In the genomic region with DNA sequence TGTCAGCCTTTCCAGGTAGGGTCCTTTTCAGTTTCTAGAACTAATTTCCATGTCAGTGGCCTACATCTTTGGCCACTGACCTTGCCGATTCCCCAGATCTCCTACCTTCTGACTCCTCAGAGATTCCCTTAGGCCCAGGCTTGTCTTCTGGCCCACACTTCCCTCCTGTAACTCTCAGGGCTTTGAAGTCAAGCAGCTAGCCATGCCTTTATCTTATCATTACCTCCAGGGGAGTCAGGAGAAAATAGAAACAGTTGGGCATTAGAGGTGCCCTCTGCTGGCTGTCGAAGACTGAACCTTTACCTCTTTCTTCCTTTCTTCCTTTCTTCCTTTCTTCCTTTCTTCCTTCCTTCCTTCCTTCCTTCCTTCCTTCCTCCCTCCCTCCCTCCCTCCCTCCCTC, we compare ENCODE assay signal across 11 mouse cellular contexts. TPM values are rescaled to one million over a fixed set of nuclear protein-coding genes. Genes with fewer than 3 reads are reported as not detected.
DNase-seq lines count a peak whose midpoint lies in the region; ATAC-seq and TF ChIP-seq lines count a peak whose summit lies in the region.
"Had no signal": no experiment of that assay in that cellular context is flagged by ENCODE, and none has a peak within 500 bp of the region (broad histone marks: within the 10 kb centered on the region; RNA-seq: fewer than 3 reads in every experiment).

No protein-coding gene starts in this region.

- H3K36me3 ChIP-seq in forebrain, postnatal 0 days (ENCODE audit: insufficient read depth), result no peaks in the 10 kb centered on the region
- no peaks in the 10 kb centered on the region for H3K36me3 ChIP-seq in forebrain, embryonic 13.5 days (ENCODE audit: poor library complexity, severe bottlenecking)
- no peaks in the 10 kb centered on the region for H3K36me3 ChIP-seq in stomach, postnatal 0 days (ENCODE audit: control insufficient read depth, insufficient read depth, low read length)
- H3K36me3 ChIP-seq: limb, embryonic 15.5 days had no signal

- no peaks in the 10 kb centered on the region for H3K9me3 ChIP-seq in forebrain, postnatal 0 days (ENCODE audit: low read length)
- H3K9me3 ChIP-seq in forebrain, embryonic 13.5 days (replicated peaks), result no peaks in the 10 kb centered on the region
- no peaks in the 10 kb centered on the region for H3K9me3 ChIP-seq in stomach, postnatal 0 days (ENCODE audit: control insufficient read depth, low read length)
- H3K9me3 ChIP-seq: limb, embryonic 15.5 days had no signal

- no peak overlapping the region for H3K27ac ChIP-seq in forebrain, postnatal 0 days (ENCODE audit: low read depth, low read length)
- H3K27ac ChIP-seq in forebrain, embryonic 13.5 days, result no peak overlapping the region
- no peak overlapping the region for H3K27ac ChIP-seq in stomach, postnatal 0 days (replicated peaks)
- H3K27ac ChIP-seq: limb, embryonic 15.5 days had no signal

- 0 out of 2 replicates have a peak, but pooled peaks have one; percentile 14 for TF ChIP-seq CTCF in forebrain, postnatal 0 days (IDR thresholded peaks at IDR 0.05; ENCODE audit: low read depth)
- TF ChIP-seq CTCF in stomach, postnatal 0 days (IDR thresholded peaks at IDR 0.05; ENCODE audit: low read depth), result peak; percentile 54

- H3K4me3 ChIP-seq in forebrain, postnatal 0 days (ENCODE audit: low read depth, low read length), result no peak overlapping the region
- no peak overlapping the region for H3K4me3 ChIP-seq in forebrain, embryonic 13.5 days
- H3K4me3 ChIP-seq in stomach, postnatal 0 days (ENCODE audit: low read depth, low read length), result no peak overlapping the region
- H3K4me3 ChIP-seq: limb, embryonic 15.5 days had no signal

- no peak overlapping the region for H3K9ac ChIP-seq in forebrain, postnatal 0 days
- no peak overlapping the region for H3K9ac ChIP-seq in forebrain, embryonic 13.5 days
- H3K9ac ChIP-seq in stomach, postnatal 0 days (ENCODE audit: low read length), result no peak overlapping the region
- H3K9ac ChIP-seq: limb, embryonic 15.5 days had no signal

- 72% methylated on average over 2 of the region's 2 CpGs for WGBS in forebrain, postnatal 0 days
- WGBS in forebrain, embryonic 13.5 days, result 63% methylated on average over 2 of the region's 2 CpGs
- WGBS in stomach, postnatal 0 days, result 43% methylated on average over 2 of the region's 2 CpGs

- ATAC-seq in forebrain, postnatal 0 days, result no peak
- no peak for ATAC-seq in forebrain, embryonic 13.5 days
- ATAC-seq in erythroblast, adult 5-6 weeks (replicated peaks; ENCODE audit: low FRiP score, poor library complexity, severe bottlenecking), result peak; percentile 97
- ATAC-seq in stomach, postnatal 0 days (ENCODE audit: low FRiP score, low TSS enrichment), result no peak
- ATAC-seq: midbrain, embryonic 16.5 days had no signal

- H3K4me2 ChIP-seq in forebrain, postnatal 0 days (ENCODE audit: low read depth), result no peak overlapping the region
- H3K4me2 ChIP-seq in forebrain, embryonic 13.5 days, result no peak overlapping the region
- no peak overlapping the region for H3K4me2 ChIP-seq in stomach, postnatal 0 days (replicated peaks; ENCODE audit: low read depth)
- H3K4me2 ChIP-seq: limb, embryonic 15.5 days had no signal

- no peaks in the 10 kb centered on the region for H3K4me1 ChIP-seq in forebrain, postnatal 0 days (ENCODE audit: insufficient read depth)
- H3K4me1 ChIP-seq in forebrain, embryonic 13.5 days, result no peaks in the 10 kb centered on the region
- no peaks in the 10 kb centered on the region for H3K4me1 ChIP-seq in stomach, postnatal 0 days (replicated peaks; ENCODE audit: control insufficient read depth, insufficient read depth)

- no peak for TF ChIP-seq EP300 in stomach, postnatal 0 days (optimal IDR thresholded peaks at IDR 0.05)

- no peak for DNase-seq in forebrain, postnatal 0 days
- DNase-seq in lung, postnatal 36 days, result peak; percentile 5
- DNase-seq in lung, adult 18-20 months, result no peak
- DNase-seq in stomach, postnatal 0 days (ENCODE audit: low spot score), result no peak
- DNase-seq in kidney, adult 18-20 months, result no peak
- DNase-seq in layer of hippocampus, adult 8-10 months (ENCODE audit: low spot score in 2 of 2), result no peak
- DNase-seq: cerebellum, adult 8-10 months had no signal

- no peaks in the 10 kb centered on the region for H3K27me3 ChIP-seq in forebrain, postnatal 0 days (ENCODE audit: insufficient read depth, low read length)
- no peaks in the 10 kb centered on the region for H3K27me3 ChIP-seq in forebrain, embryonic 13.5 days
- no peaks in the 10 kb centered on the region for H3K27me3 ChIP-seq in stomach, postnatal 0 days (ENCODE audit: control insufficient read depth, insufficient read depth, low read length)
- H3K27me3 ChIP-seq: limb, embryonic 15.5 days had no signal

RNA-seq across cellular contexts. Expression of a gene that starts 48.3 kb away (rescaled TPM):
- total RNA-seq in forebrain, postnatal 0 days (2014; rRNA removed), result 52.5 and 54.2 TPM in 2 replicates
- 12.4 and 13.2 TPM in 2 replicates for polyA plus RNA-seq in forebrain, postnatal 0 days (2015; fragmentation: Nextera tagmentation; extraction: Ambion mirVana)
- 10.1 and 10.7 TPM in 2 replicates for polyA plus RNA-seq in forebrain, embryonic 13.5 days (2015; fragmentation: Nextera tagmentation; extraction: Ambion mirVana)
- 37.7 and 41.6 TPM in 2 replicates for total RNA-seq in erythroblast, adult 5-6 weeks (2015; ENCODE audit: low replicate concordance)
- total RNA-seq in erythroblast, adult 5-6 weeks (2017; ENCODE audit: low replicate concordance), result 49.8 and 64.0 TPM in 2 replicates
- polyA plus RNA-seq in stomach, postnatal 0 days (2015; fragmentation: Nextera tagmentation; extraction: Ambion mirVana), result 6.8 and 7.1 TPM in 2 replicates
- 10 to 100 TPM; 30.1 to 33.5 (median 31.4) TPM for total RNA-seq in layer of hippocampus, adult 8-10 months (2022)
